Mouse (Mus musculus) left cerebral cortex, adult 6 months (tissue): ENCODE data around the gene Lsamp. TPM values are rescaled to one million over a fixed set of nuclear protein-coding genes. Genes with fewer than 3 reads are reported as not detected.

Experiments
- long read RNA-seq, 2 experiments: library from polyadenylated mRNA; unstranded; transcript quantifications; one replicate each; pipeline ENCODE4 v2.0.0; 2019 to 2020
- polyA plus RNA-seq: library from polyadenylated mRNA; unstranded; fragments of <200 nt; fragmentation: Nextera tagmentation; gene quantifications from 2 replicates; pipeline ENCODE4 v1.2.3, GENCODE M21; 2021

The Lsamp gene
- 103 and 142 TPM in 2 replicates for polyA plus RNA-seq
- long read RNA-seq, experiment 1, partial matches to known transcripts: 18 of 108 reads
- long read RNA-seq, experiment 1, other reads (novel, unspliced or antisense): 90 of 108 reads
- long read RNA-seq, experiment 2, partial matches to known transcripts: 13 of 54 reads
- long read RNA-seq, experiment 2, other reads (novel, unspliced or antisense): 41 of 54 reads

GRCm38 (mm10) chr16:39984205-39984634 lies at the start of gene Lsamp:
Gene Lsamp (plus strand): TSS chr16:39984361.

